Mouse (Mus musculus): ENCODE results near the gene Mad1l1. TPM values are rescaled to one million over a fixed set of nuclear protein-coding genes. Genes with fewer than 3 reads are reported as not detected.

The Mad1l1 gene
- polyA plus RNA-seq, 1 experiment from 2014 or later = 25.0 TPM

DNA sequence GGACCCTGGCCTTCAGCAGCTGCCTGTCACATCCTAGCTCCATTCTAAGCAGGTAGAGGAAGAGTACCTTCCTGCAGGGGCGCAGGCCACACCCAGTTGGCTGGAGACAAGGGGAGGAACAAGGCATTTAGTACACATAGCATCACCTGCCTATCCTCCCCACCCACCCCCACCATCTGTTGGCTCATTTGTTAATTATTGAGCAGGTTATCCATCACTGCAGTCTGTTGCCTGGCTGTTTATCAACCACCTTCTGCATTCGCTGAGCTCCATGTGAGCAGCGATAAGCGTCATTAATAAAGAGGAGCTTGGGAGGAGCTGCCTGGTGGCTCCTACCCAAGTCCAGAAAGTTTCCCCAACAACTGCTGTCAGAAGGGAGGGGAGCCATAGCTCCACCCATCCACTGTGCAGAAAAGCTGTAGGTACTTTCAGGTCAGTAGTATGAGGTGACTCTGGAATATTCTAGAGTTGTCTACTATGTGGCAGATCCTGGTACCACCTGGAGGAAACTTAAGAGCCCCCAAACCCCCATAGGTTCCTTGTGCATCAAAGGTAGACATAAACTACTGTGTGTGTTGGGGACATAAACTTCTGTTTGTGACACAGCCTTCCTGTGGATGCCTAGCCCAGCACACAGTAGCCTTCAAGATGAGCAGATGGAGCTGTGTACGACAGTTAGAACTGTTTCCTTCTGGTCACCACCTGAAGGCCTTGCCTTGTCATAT, 286.9 kb downstream of the Mad1l1 start:
- Histone ChIP-seq H3K4me3 (ENCODE audit: low read depth, low read length) (no peak overlapping the region), H3K9ac (ENCODE audit: low read depth, low read length) (no peak overlapping the region), H3K27ac (ENCODE audit: low read depth, low read length) (no peak overlapping the region), H3K36me3 (ENCODE audit: control insufficient read depth, insufficient read depth, low read length) (no peaks in the 10 kb centered on the region), H3K4me1 (ENCODE audit: control insufficient read depth, insufficient read depth, low read length) (no peaks in the 10 kb centered on the region), H3K27me3 (ENCODE audit: control insufficient read depth, insufficient read depth, low read length) (0 out of 2 replicates have a peak, but pooled peaks cover 5% of the 10 kb centered on the region), H3K4me2 (no peak overlapping the region), H3K9me3 (replicated peaks; ENCODE audit: control insufficient read depth, low read length) (no peaks in the 10 kb centered on the region)
- 92% methylated on average over 5 of the region's 5 CpGs for WGBS (ENCODE audit: insufficient replicate concordance)
- no peak for ATAC-seq (replicated peaks; ENCODE audit: insufficient number of reproducible peaks, low FRiP score, low TSS enrichment)

DNA sequence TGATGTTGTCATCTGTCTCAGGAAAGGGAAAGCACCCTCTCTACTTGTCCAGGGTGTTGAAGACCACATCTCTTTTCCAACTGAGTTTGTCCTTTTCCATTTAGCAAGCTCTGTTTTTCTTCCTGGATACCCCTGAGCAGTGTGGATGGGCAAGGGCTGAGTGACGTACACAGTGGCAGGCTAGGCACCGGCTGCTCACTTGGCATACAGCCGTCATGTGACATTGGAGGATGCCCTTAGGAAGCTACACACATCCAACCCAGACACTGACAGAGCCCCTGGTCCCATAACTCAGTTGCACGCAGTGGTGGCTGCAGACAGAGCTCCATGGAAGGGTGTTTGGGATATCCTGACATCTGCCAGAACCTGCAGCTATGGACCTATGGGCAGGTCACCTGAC, 295.0 kb downstream of the Mad1l1 start:
- Histone ChIP-seq H3K4me3 (ENCODE audit: low read depth, low read length) (no peak overlapping the region), H3K9ac (ENCODE audit: low read depth, low read length) (no peak overlapping the region), H3K27me3 (ENCODE audit: control insufficient read depth, insufficient read depth, low read length) (no peaks in the 10 kb centered on the region), H3K4me2 (no peak overlapping the region), H3K36me3 (ENCODE audit: control insufficient read depth, insufficient read depth, low read length) (no peaks in the 10 kb centered on the region), H3K27ac (ENCODE audit: low read depth, low read length) (no peak overlapping the region), H3K9me3 (replicated peaks; ENCODE audit: control insufficient read depth, low read length) (no peaks in the 10 kb centered on the region), H3K4me1 (ENCODE audit: control insufficient read depth, insufficient read depth, low read length) (peaks cover 4% of the 10 kb centered on the region)
- no peak for ATAC-seq (replicated peaks; ENCODE audit: insufficient number of reproducible peaks, low FRiP score, low TSS enrichment)
- 79% methylated on average over 4 of the region's 4 CpGs for WGBS (ENCODE audit: insufficient replicate concordance)

DNA sequence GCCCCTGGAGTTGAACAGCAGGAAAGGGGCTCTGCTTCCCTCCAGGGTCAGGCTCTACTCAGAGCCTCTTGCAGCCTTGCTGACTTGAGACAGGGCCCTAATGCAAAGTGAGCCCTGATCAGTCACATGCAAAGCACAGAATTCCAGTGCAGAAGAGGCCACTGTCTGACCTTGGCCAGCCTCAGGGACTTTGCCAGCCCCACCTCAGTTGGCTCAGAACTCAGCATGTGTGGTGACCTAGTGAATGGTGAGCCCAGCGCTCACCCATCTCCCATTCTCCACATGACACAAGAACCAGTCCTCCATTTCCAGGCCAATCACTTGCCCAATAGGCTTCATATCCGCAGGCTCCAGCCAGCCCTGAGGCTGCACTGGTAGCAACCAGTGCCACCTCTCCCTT, 296.1 kb downstream of the Mad1l1 start:
- 83% methylated on average over 2 of the region's 2 CpGs for WGBS (ENCODE audit: insufficient replicate concordance)
- Histone ChIP-seq H3K27me3 (ENCODE audit: control insufficient read depth, insufficient read depth, low read length) (no peaks in the 10 kb centered on the region), H3K4me1 (ENCODE audit: control insufficient read depth, insufficient read depth, low read length) (peaks cover 8% of the 10 kb centered on the region), H3K36me3 (ENCODE audit: control insufficient read depth, insufficient read depth, low read length) (no peaks in the 10 kb centered on the region), H3K9ac (ENCODE audit: low read depth, low read length) (no peak overlapping the region), H3K4me2 (no peak overlapping the region), H3K4me3 (ENCODE audit: low read depth, low read length) (no peak overlapping the region), H3K9me3 (replicated peaks; ENCODE audit: control insufficient read depth, low read length) (no peaks in the 10 kb centered on the region), H3K27ac (ENCODE audit: low read depth, low read length) (no peak overlapping the region)
- no peak for ATAC-seq (replicated peaks; ENCODE audit: insufficient number of reproducible peaks, low FRiP score, low TSS enrichment)

DNA sequence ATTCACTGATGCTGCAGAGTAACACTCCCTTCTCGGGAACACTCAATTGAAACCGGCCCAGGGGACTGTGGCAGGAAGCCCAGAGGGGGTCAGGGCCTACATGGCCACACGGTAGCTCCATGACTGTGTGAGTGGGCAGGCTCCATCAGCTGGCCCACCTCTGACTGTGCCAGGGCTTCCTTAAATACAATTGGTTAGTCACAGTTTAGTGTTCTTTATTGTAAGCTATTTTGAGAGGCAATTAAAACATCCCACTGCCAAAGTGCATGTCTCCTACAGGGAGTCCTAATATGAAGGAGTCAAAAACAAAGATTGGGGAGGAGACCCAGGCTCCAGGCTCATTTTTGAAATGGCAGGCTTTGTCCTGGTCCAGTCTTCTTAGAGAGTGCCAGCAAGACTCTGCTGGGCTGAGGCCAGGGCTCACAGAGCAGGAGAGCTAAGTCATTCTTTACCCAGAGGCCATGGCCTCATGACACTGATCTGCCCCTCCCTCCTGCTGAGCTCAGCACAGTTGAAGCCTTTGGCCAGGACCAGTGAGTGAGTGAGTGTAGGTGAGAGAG, 297.3 kb downstream of the Mad1l1 start:
- Histone ChIP-seq H3K9me3 (replicated peaks; ENCODE audit: control insufficient read depth, low read length) (no peaks in the 10 kb centered on the region), H3K27ac (ENCODE audit: low read depth, low read length) (no peak overlapping the region), H3K36me3 (ENCODE audit: control insufficient read depth, insufficient read depth, low read length) (no peaks in the 10 kb centered on the region), H3K27me3 (ENCODE audit: control insufficient read depth, insufficient read depth, low read length) (no peaks in the 10 kb centered on the region), H3K4me2 (no peak overlapping the region), H3K4me3 (ENCODE audit: low read depth, low read length) (no peak overlapping the region), H3K9ac (ENCODE audit: low read depth, low read length) (no peak overlapping the region), H3K4me1 (ENCODE audit: control insufficient read depth, insufficient read depth, low read length) (peaks cover 8% of the 10 kb centered on the region)
- no peak for ATAC-seq (replicated peaks; ENCODE audit: insufficient number of reproducible peaks, low FRiP score, low TSS enrichment)
- 64% methylated on average over 3 of the region's 3 CpGs for WGBS (ENCODE audit: insufficient replicate concordance)

DNA sequence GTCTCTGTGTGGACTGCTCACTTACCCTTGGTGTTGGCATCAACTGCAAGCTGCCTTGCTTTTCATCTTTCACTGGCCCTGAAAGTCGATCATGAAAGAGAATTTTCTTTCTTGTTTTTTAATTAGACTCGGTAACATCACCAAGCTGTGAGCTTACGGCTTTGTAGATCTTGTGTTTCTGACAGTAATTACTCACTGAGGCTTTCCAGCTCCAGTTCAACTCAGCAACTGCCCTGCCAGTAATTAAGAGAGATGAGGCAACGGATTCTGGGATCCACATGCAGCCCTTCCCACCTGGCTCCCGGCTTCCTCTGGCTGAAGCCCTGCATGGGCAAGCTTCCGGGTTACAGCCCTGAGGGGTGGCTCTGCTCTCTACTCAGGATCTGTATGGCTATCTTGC, 298.5 kb downstream of the Mad1l1 start:
- Histone ChIP-seq H3K4me1 (ENCODE audit: control insufficient read depth, insufficient read depth, low read length) (peaks cover 8% of the 10 kb centered on the region), H3K4me3 (ENCODE audit: low read depth, low read length) (no peak overlapping the region), H3K27me3 (ENCODE audit: control insufficient read depth, insufficient read depth, low read length) (no peaks in the 10 kb centered on the region), H3K27ac (ENCODE audit: low read depth, low read length) (no peak overlapping the region), H3K9me3 (replicated peaks; ENCODE audit: control insufficient read depth, low read length) (no peaks in the 10 kb centered on the region), H3K36me3 (ENCODE audit: control insufficient read depth, insufficient read depth, low read length) (no peaks in the 10 kb centered on the region), H3K4me2 (no peak overlapping the region), H3K9ac (ENCODE audit: low read depth, low read length) (no peak overlapping the region)
- no peak for ATAC-seq (replicated peaks; ENCODE audit: insufficient number of reproducible peaks, low FRiP score, low TSS enrichment)
- 88% methylated on average over 6 of the region's 6 CpGs for WGBS (ENCODE audit: insufficient replicate concordance)

DNA sequence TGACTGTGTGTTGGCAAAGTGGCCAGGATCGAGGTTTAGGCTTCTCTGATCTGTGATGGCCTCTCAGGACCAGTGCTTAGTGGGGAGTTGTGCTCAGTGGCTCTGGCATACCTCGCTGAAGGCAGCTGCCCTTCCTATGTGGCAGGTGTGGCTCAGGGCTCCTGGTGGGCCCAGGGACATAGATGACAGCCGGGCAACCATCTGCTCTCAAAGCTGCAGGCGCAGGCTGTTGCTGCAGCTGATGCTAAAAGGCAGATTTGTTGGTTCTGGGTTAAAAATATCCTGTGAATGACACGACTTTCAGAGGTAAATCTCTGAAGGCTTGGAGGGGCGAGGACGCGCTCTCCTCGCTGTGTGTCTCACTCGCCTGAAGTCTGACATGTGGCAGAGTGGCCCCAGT, 299.6 kb downstream of the Mad1l1 start:
- no peaks in the 10 kb centered on the region for H3K9me3 ChIP-seq (replicated peaks; ENCODE audit: control insufficient read depth, low read length)
- H3K9ac ChIP-seq (ENCODE audit: low read depth, low read length) = peak overlapping the region; percentile 43; the same call in 1 of the 2 replicates
- H3K4me2 ChIP-seq = no peak overlapping the region
- no peaks in the 10 kb centered on the region for H3K27me3 ChIP-seq (ENCODE audit: control insufficient read depth, insufficient read depth, low read length)
- peaks cover 8% of the 10 kb centered on the region for H3K4me1 ChIP-seq (ENCODE audit: control insufficient read depth, insufficient read depth, low read length)
- no peak overlapping the region for H3K27ac ChIP-seq (ENCODE audit: low read depth, low read length)
- ATAC-seq (replicated peaks; ENCODE audit: insufficient number of reproducible peaks, low FRiP score, low TSS enrichment) = no peak
- H3K36me3 ChIP-seq (ENCODE audit: control insufficient read depth, insufficient read depth, low read length) = no peaks in the 10 kb centered on the region
- 72% methylated on average over 10 of the region's 10 CpGs for WGBS (ENCODE audit: insufficient replicate concordance)
- H3K4me3 ChIP-seq (ENCODE audit: low read depth, low read length) = no peak overlapping the region

DNA sequence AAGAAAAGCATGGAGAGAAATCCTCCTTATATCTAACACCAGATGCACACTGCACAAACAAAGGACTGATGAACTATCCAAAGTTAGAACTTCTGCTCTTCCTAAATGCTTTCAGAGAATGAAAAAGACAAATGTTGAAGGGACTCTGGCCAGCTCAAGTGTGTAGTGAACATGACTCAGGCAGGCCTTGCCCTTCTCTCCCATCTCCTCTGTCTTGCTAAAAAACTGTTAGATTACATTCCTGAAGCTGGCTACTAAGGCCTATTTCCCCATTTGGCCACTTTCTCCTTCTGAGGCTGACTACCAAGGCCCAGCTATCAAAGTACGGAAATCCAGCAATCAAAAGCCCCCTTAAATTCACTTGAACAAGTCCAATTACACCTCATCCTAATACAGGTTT, 301.7 kb downstream of the Mad1l1 start:
- 80% methylated on average over 1 of the region's 1 CpGs for WGBS (ENCODE audit: insufficient replicate concordance)
- no peak overlapping the region for H3K27ac ChIP-seq (ENCODE audit: low read depth, low read length)
- no peak for ATAC-seq (replicated peaks; ENCODE audit: insufficient number of reproducible peaks, low FRiP score, low TSS enrichment)

DNA sequence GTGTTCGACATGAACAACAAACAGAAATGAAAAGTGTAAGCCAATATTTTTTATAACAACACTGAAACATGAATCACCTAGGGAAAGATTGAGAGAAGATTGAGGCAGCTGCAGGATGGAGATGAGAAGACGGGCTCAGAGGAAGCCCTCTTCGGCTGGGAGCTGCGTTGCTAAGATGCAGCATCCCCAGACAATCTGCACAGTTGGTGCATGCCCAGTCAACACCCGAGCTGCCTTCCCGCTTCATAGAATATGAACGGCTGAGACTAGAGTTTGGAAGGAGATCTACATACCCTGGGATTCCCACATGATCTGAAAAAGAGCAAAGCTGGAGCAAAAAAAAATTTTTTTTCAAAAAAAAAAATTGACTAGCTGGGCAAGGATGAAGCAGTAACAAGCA, 302.6 kb downstream of the Mad1l1 start:
- WGBS (ENCODE audit: insufficient replicate concordance) = 89% methylated on average over 7 of the region's 7 CpGs
- no peak for ATAC-seq (replicated peaks; ENCODE audit: insufficient number of reproducible peaks, low FRiP score, low TSS enrichment)
- Histone ChIP-seq H3K36me3 (ENCODE audit: control insufficient read depth, insufficient read depth, low read length) (no peaks in the 10 kb centered on the region), H3K9ac (ENCODE audit: low read depth, low read length) (no peak overlapping the region), H3K9me3 (replicated peaks; ENCODE audit: control insufficient read depth, low read length) (no peaks in the 10 kb centered on the region), H3K4me3 (ENCODE audit: low read depth, low read length) (no peak overlapping the region), H3K27ac (ENCODE audit: low read depth, low read length) (no peak overlapping the region), H3K4me2 (no peak overlapping the region), H3K4me1 (ENCODE audit: control insufficient read depth, insufficient read depth, low read length) (peaks cover 20% of the 10 kb centered on the region), H3K27me3 (ENCODE audit: control insufficient read depth, insufficient read depth, low read length) (no peaks in the 10 kb centered on the region)

More for the DNA sequence above, 301.7 kb downstream of the Mad1l1 start:
- H3K9me3 ChIP-seq (replicated peaks; ENCODE audit: control insufficient read depth, low read length) = no peaks in the 10 kb centered on the region
- no peaks in the 10 kb centered on the region for H3K27me3 ChIP-seq (ENCODE audit: control insufficient read depth, insufficient read depth, low read length)
- H3K4me1 ChIP-seq (ENCODE audit: control insufficient read depth, insufficient read depth, low read length) = peaks cover 13% of the 10 kb centered on the region
- no peak overlapping the region for H3K4me2 ChIP-seq
- no peak overlapping the region for H3K4me3 ChIP-seq (ENCODE audit: low read depth, low read length)
- H3K36me3 ChIP-seq (ENCODE audit: control insufficient read depth, insufficient read depth, low read length) = no peaks in the 10 kb centered on the region
- H3K9ac ChIP-seq (ENCODE audit: low read depth, low read length) = no peak overlapping the region

DNA sequence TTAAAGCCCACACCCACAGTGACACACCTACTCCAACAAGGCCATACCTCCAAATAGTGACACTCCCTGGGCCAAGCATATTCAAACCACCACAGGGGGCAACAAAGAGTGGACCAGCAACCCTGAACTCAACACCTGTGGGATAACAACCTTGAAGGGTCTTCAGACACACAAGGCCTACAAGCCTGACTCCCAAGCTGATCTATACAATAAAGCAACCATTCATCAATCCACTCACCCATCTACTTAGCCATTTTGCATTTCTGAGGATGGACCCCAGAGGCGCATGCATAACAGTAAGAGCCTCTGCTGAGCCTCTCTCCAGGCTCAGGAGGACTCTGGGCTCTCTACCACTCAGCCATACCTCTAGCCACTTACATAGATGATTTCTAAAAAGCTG, 304.5 kb downstream of the Mad1l1 start:
- Histone ChIP-seq H3K36me3 (ENCODE audit: control insufficient read depth, insufficient read depth, low read length) (no peaks in the 10 kb centered on the region), H3K9ac (ENCODE audit: low read depth, low read length) (no peak overlapping the region), H3K4me1 (ENCODE audit: control insufficient read depth, insufficient read depth, low read length) (peaks cover 25% of the 10 kb centered on the region), H3K27ac (ENCODE audit: low read depth, low read length) (no peak overlapping the region), H3K4me3 (ENCODE audit: low read depth, low read length) (no peak overlapping the region), H3K9me3 (replicated peaks; ENCODE audit: control insufficient read depth, low read length) (no peaks in the 10 kb centered on the region), H3K27me3 (ENCODE audit: control insufficient read depth, insufficient read depth, low read length) (no peaks in the 10 kb centered on the region), H3K4me2 (no peak overlapping the region)
- 96% methylated on average over 1 of the region's 1 CpGs for WGBS (ENCODE audit: insufficient replicate concordance)
- ATAC-seq (replicated peaks; ENCODE audit: insufficient number of reproducible peaks, low FRiP score, low TSS enrichment) = no peak

All from heart, embryonic 11.5 days (tissue).